Mouse (Mus musculus): ENCODE measurements around the gene Zfp750. TPM values are rescaled to one million over a fixed set of nuclear protein-coding genes. Genes with fewer than 3 reads are reported as not detected.

Zfp750 gene
- 0.44 and 0.48 TPM in 2 replicates for polyA plus RNA-seq (2015; fragmentation: Nextera tagmentation; extraction: Ambion mirVana)

GRCm38 (mm10) chr11:121519131-121519530 lies at the start of gene Zfp750:
Gene Zfp750, minus strand, starts transcription at chr11:121519333.

Other genes with a start within 250 kb of the Zfp750 start
- gene Wdr45b, start 164.9 kb downstream of the Zfp750 start, polyA plus RNA-seq (2015; fragmentation: Nextera tagmentation; extraction: Ambion mirVana) = 26.8 and 35.3 TPM in 2 replicates
- 1.3 and 2.7 TPM in 2 replicates for gene Rab40b, start 131.1 kb downstream of the Zfp750 start, polyA plus RNA-seq (2015; fragmentation: Nextera tagmentation; extraction: Ambion mirVana)
- gene Fn3krp, start 97.9 kb downstream of the Zfp750 start, polyA plus RNA-seq (2015; fragmentation: Nextera tagmentation; extraction: Ambion mirVana) = 29.8 and 35.5 TPM in 2 replicates
- gene Fn3k, start 84.4 kb downstream of the Zfp750 start, polyA plus RNA-seq (2015; fragmentation: Nextera tagmentation; extraction: Ambion mirVana) = 40.1 and 43.0 TPM in 2 replicates
- gene Tbcd, start 67.4 kb downstream of the Zfp750 start, polyA plus RNA-seq (2015; fragmentation: Nextera tagmentation; extraction: Ambion mirVana) = 25.2 and 26.2 TPM in 2 replicates
- gene B3gntl1, start 153.8 kb upstream of the Zfp750 start, polyA plus RNA-seq (2015; fragmentation: Nextera tagmentation; extraction: Ambion mirVana) = 3.1 and 4.3 TPM in 2 replicates
- gene Metrnl, start 182.2 kb upstream of the Zfp750 start, polyA plus RNA-seq (2015; fragmentation: Nextera tagmentation; extraction: Ambion mirVana) = 9.2 and 11.9 TPM in 2 replicates

All from spleen, postnatal 0 days (tissue).